Mouse (Mus musculus): ENCODE results near the gene Tat. TPM values are rescaled to one million over a fixed set of nuclear protein-coding genes. Genes with fewer than 3 reads are reported as not detected.

Gene Tat
- polyA plus RNA-seq (2015; fragmentation: Nextera tagmentation; extraction: Ambion mirVana) = not detected in 2 replicates

DNA sequence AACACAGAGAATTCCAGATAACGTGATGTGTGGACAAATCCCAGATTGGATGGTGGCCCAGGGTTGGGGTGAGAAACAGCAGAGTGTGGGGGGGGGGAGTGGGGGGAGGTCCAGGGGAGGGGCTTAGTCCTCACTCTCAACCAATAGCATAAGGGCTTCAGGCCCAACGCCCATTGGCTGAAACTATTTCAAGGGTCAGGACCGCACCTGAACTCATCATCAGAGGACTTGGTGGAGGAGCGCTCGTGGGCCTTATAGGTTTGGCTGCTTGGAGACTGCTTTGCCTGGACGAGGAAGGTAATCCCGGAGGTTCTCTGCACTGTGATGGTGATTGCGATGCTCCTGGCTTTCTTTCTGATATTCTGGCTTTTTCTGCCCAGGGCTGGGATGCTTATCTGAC is at the start of gene Tat:
Tat (plus strand) TSS at position 214 of the 400 bp plus-strand sequence.
- 81% methylated on average over 8 of the region's 8 CpGs for whole genome bisulfite sequencing
- Histone ChIP-seq H3K9me3 (ENCODE audit: low read length) (no peaks in the 10 kb centered on the region), H3K4me1 (ENCODE audit: insufficient read depth, low read length) (no peaks in the 10 kb centered on the region), H3K4me2 (replicated peaks; ENCODE audit: low read depth, low read length) (no peak within 1 kb of the TSS), H3K27ac (ENCODE audit: low read length) (no peak within 1 kb of the TSS), H3K36me3 (ENCODE audit: insufficient read depth, low read length) (no peaks in the 10 kb centered on the region), H3K4me3 (ENCODE audit: low read length) (no peak within 1 kb of the TSS), H3K9ac (replicated peaks; ENCODE audit: low read length) (no peak within 1 kb of the TSS), H3K27me3 (ENCODE audit: insufficient read depth, low read length) (no peaks in the 10 kb centered on the region; the same call in 1 of the 2 replicates)
- no peak for ATAC-seq (ENCODE audit: low FRiP score, low TSS enrichment)

- H3K9ac ChIP-seq (replicated peaks; ENCODE audit: low read length) = no peak overlapping the region
- H3K27me3 ChIP-seq (ENCODE audit: insufficient read depth, low read length) = no peaks in the 10 kb centered on the region
- peaks cover 23% of the 10 kb centered on the region for H3K36me3 ChIP-seq (ENCODE audit: insufficient read depth, low read length)
- peak; percentile 20; the same call in 1 of the 2 replicates for ATAC-seq (ENCODE audit: low FRiP score, low TSS enrichment)
- H3K9me3 ChIP-seq (ENCODE audit: low read length) = no peaks in the 10 kb centered on the region
- WGBS = 58% methylated on average over 2 of the region's 2 CpGs
- H3K4me2 ChIP-seq (replicated peaks; ENCODE audit: low read depth, low read length) = no peak overlapping the region
- no peak overlapping the region for H3K27ac ChIP-seq (ENCODE audit: low read length)
- no peak overlapping the region for H3K4me3 ChIP-seq (ENCODE audit: low read length)
- peaks cover 18% of the 10 kb centered on the region for H3K4me1 ChIP-seq (ENCODE audit: insufficient read depth, low read length)
Measured at GRCm38 (mm10) chr8:109941606-109942360, 48.5 kb upstream of the Tat start.

DNA sequence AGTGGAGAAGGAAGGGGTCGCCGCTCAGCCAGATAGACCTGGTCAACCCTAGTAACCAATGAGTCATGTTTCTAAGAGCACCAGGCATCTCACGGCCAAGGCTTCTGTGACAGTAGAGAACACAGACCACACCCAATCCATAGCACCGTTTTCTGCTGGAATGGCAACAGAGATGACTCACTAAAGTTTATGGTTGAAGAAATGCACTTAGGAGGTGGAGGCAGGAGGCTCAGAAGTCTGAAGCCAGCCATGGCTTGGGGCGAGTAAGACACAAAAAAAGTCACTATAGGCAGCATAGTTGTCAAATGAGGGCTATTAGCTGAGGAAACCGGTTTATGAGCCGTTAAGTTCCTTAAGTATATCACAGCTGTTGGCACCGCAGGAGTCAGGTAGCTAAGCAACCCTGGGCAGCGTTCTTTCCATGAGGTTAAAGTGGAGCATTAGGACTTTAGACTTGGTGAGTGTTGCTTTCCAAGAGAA is 45.0 kb upstream of the Tat start:
- 18% methylated on average over 9 of the region's 9 CpGs for WGBS
- Histone ChIP-seq H3K9me3 (ENCODE audit: low read length) (no peaks in the 10 kb centered on the region), H3K4me1 (ENCODE audit: insufficient read depth, low read length) (peaks cover 26% of the 10 kb centered on the region), H3K27ac (ENCODE audit: low read length) (0 out of 2 replicates have a peak overlapping the region, but pooled peaks have one; percentile 25), H3K9ac (replicated peaks; ENCODE audit: low read length) (no peak overlapping the region), H3K4me3 (ENCODE audit: low read length) (no peak overlapping the region), H3K27me3 (ENCODE audit: insufficient read depth, low read length) (peaks cover 11% of the 10 kb centered on the region; the same call in 1 of the 2 replicates), H3K4me2 (replicated peaks; ENCODE audit: low read depth, low read length) (no peak overlapping the region), H3K36me3 (ENCODE audit: insufficient read depth, low read length) (peaks cover 6% of the 10 kb centered on the region)
- peak; percentile 44; the same call in 1 of the 2 replicates for ATAC-seq (ENCODE audit: low FRiP score, low TSS enrichment)

DNA sequence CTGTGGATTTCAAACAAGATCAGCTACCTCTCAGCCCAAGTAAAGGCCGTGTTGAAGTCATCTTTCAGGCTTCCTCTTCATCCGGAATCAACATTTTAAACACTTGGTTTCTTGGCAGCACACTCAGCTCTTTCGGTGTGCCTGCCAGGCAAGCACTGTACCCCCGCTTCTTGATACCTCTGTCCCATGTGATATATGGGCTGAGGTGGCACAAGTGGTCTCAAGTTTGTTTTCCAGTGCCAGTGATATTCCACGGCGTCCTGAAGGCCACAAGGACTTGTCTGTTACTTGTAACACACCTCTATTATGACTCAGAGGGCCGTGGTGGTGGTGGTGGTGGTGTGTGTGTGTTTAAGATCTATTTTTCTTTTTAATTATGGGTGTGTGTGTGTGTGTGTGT is 44.5 kb upstream of the Tat start:
- 37% methylated on average over 7 of the region's 7 CpGs for WGBS
- H3K4me1 ChIP-seq (ENCODE audit: insufficient read depth, low read length) = peaks cover 26% of the 10 kb centered on the region
- H3K27me3 ChIP-seq (ENCODE audit: insufficient read depth, low read length) = peaks cover 11% of the 10 kb centered on the region; the same call in 1 of the 2 replicates
- H3K27ac ChIP-seq (ENCODE audit: low read length) = no peak overlapping the region
- no peak overlapping the region for H3K9ac ChIP-seq (replicated peaks; ENCODE audit: low read length)
- H3K4me3 ChIP-seq (ENCODE audit: low read length) = no peak overlapping the region
- no peak overlapping the region for H3K4me2 ChIP-seq (replicated peaks; ENCODE audit: low read depth, low read length)
- peaks cover under 1% of the 10 kb centered on the region for H3K36me3 ChIP-seq (ENCODE audit: insufficient read depth, low read length)
- peak; percentile 29; the same call in 1 of the 2 replicates for ATAC-seq (ENCODE audit: low FRiP score, low TSS enrichment)
- no peaks in the 10 kb centered on the region for H3K9me3 ChIP-seq (ENCODE audit: low read length)

GRCm38 (mm10) chr8:109946272-109946671 is 44.0 kb upstream of the Tat start:
- H3K4me1 ChIP-seq (ENCODE audit: insufficient read depth, low read length) = peaks cover 25% of the 10 kb centered on the region
- peaks cover 11% of the 10 kb centered on the region; the same call in 1 of the 2 replicates for H3K27me3 ChIP-seq (ENCODE audit: insufficient read depth, low read length)
- WGBS = 85% methylated on average over 7 of the region's 7 CpGs
- H3K9ac ChIP-seq (replicated peaks; ENCODE audit: low read length) = no peak overlapping the region
- no peaks in the 10 kb centered on the region for H3K36me3 ChIP-seq (ENCODE audit: insufficient read depth, low read length)
- no peak for ATAC-seq (ENCODE audit: low FRiP score, low TSS enrichment)
- H3K4me3 ChIP-seq (ENCODE audit: low read length) = no peak overlapping the region
- H3K9me3 ChIP-seq (ENCODE audit: low read length) = no peaks in the 10 kb centered on the region
- H3K27ac ChIP-seq (ENCODE audit: low read length) = no peak overlapping the region
- no peak overlapping the region for H3K4me2 ChIP-seq (replicated peaks; ENCODE audit: low read depth, low read length)

GRCm38 (mm10) chr8:109947447-109948284 is 42.6 kb upstream of the Tat start:
- H3K4me3 ChIP-seq (ENCODE audit: low read length) = peak overlapping the region; percentile 45
- peaks cover 11% of the 10 kb centered on the region; the same call in 1 of the 2 replicates for H3K27me3 ChIP-seq (ENCODE audit: insufficient read depth, low read length)
- under 1% methylated on average over 26 of the region's 26 CpGs for WGBS
- no peak overlapping the region for H3K27ac ChIP-seq (ENCODE audit: low read length)
- H3K4me1 ChIP-seq (ENCODE audit: insufficient read depth, low read length) = peaks cover 17% of the 10 kb centered on the region
- peak overlapping the region; percentile 57; the same call in 1 of the 2 replicates for H3K9ac ChIP-seq (replicated peaks; ENCODE audit: low read length)
- H3K4me2 ChIP-seq (replicated peaks; ENCODE audit: low read depth, low read length) = peak overlapping the region; percentile 68
- no peaks in the 10 kb centered on the region for H3K36me3 ChIP-seq (ENCODE audit: insufficient read depth, low read length)
- peak; percentile 63 for ATAC-seq (ENCODE audit: low FRiP score, low TSS enrichment)
- H3K9me3 ChIP-seq (ENCODE audit: low read length) = no peaks in the 10 kb centered on the region

GRCm38 (mm10) chr8:109948285-109948564 is 42.0 kb upstream of the Tat start:
- Histone ChIP-seq H3K9ac (replicated peaks; ENCODE audit: low read length) (peak overlapping the region; percentile 57; the same call in 1 of the 2 replicates), H3K4me3 (ENCODE audit: low read length) (peak overlapping the region; percentile 45), H3K4me2 (replicated peaks; ENCODE audit: low read depth, low read length) (peak overlapping the region; percentile 68), H3K27ac (ENCODE audit: low read length) (no peak overlapping the region), H3K36me3 (ENCODE audit: insufficient read depth, low read length) (no peaks in the 10 kb centered on the region), H3K27me3 (ENCODE audit: insufficient read depth, low read length) (peaks cover 11% of the 10 kb centered on the region; the same call in 1 of the 2 replicates), H3K4me1 (ENCODE audit: insufficient read depth, low read length) (peaks cover 17% of the 10 kb centered on the region), H3K9me3 (ENCODE audit: low read length) (no peaks in the 10 kb centered on the region)
- ATAC-seq (ENCODE audit: low FRiP score, low TSS enrichment) = no peak
- 3% methylated on average over 19 of the region's 19 CpGs for WGBS

DNA sequence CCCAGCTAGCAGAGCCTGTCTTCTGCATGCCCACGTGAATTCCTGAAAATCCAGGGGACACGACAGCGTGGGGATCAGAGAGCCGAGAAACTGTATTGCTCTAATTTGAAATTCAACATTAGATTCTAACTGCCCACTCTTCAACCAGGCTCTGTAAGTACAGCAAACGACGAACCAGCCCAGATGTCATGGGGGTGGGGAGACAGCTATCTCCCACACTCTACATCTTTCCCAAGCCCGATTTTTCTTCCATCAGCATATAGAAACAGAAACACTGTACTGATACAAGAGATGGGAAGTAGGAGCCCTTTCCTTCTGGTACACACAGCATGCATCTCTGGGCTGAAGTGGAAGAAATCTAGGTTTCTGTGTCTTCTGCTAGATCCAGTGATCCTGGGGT is 38.1 kb upstream of the Tat start:
- H3K4me3 ChIP-seq (ENCODE audit: low read length) = no peak overlapping the region
- no peak overlapping the region for H3K27ac ChIP-seq (ENCODE audit: low read length)
- peaks cover 11% of the 10 kb centered on the region; the same call in 1 of the 2 replicates for H3K27me3 ChIP-seq (ENCODE audit: insufficient read depth, low read length)
- H3K9me3 ChIP-seq (ENCODE audit: low read length) = no peaks in the 10 kb centered on the region
- WGBS = 62% methylated on average over 7 of the region's 7 CpGs
- H3K36me3 ChIP-seq (ENCODE audit: insufficient read depth, low read length) = no peaks in the 10 kb centered on the region
- no peak overlapping the region for H3K9ac ChIP-seq (replicated peaks; ENCODE audit: low read length)
- H3K4me2 ChIP-seq (replicated peaks; ENCODE audit: low read depth, low read length) = no peak overlapping the region
- H3K4me1 ChIP-seq (ENCODE audit: insufficient read depth, low read length) = peaks cover 13% of the 10 kb centered on the region
- ATAC-seq (ENCODE audit: low FRiP score, low TSS enrichment) = no peak

GRCm38 (mm10) chr8:109954486-109954948 is 35.7 kb upstream of the Tat start:
- Histone ChIP-seq H3K27me3 (ENCODE audit: insufficient read depth, low read length) (no peaks in the 10 kb centered on the region; the same call in 1 of the 2 replicates), H3K27ac (ENCODE audit: low read length) (no peak overlapping the region), H3K9me3 (ENCODE audit: low read length) (no peaks in the 10 kb centered on the region), H3K36me3 (ENCODE audit: insufficient read depth, low read length) (no peaks in the 10 kb centered on the region), H3K9ac (replicated peaks; ENCODE audit: low read length) (no peak overlapping the region), H3K4me2 (replicated peaks; ENCODE audit: low read depth, low read length) (no peak overlapping the region), H3K4me3 (ENCODE audit: low read length) (no peak overlapping the region), H3K4me1 (ENCODE audit: insufficient read depth, low read length) (peaks cover 11% of the 10 kb centered on the region)
- 58% methylated on average over 13 of the region's 13 CpGs for WGBS
- ATAC-seq (ENCODE audit: low FRiP score, low TSS enrichment) = no peak

Measured in kidney, embryonic 16.5 days (tissue).